Mouse (Mus musculus): ENCODE data around the gene Hnrnph3. TPM values are rescaled to one million over a fixed set of nuclear protein-coding genes. Genes with fewer than 3 reads are reported as not detected.

The Hnrnph3 gene
- polyA plus RNA-seq, 1 experiment from 2014 or later = 65.7 TPM

GRCm38 (mm10) chr10:63025491-63026011 lies 1.5 kb upstream of the Hnrnph3 start:
- WGBS = 64% methylated on average over 6 of the region's 6 CpGs
- H3K9me3 ChIP-seq (ENCODE audit: control insufficient read depth, low read length) = no peaks in the 10 kb centered on the region
- H3K4me1 ChIP-seq (ENCODE audit: control insufficient read depth, insufficient read depth, low read length) = peaks cover 15% of the 10 kb centered on the region
- H3K4me3 ChIP-seq (ENCODE audit: low read length) = no peak overlapping the region
- peak overlapping the region; percentile 100; the same call in 1 of the 2 replicates for H3K27ac ChIP-seq (ENCODE audit: low read length)
- H3K27me3 ChIP-seq (replicated peaks; ENCODE audit: control insufficient read depth, insufficient read depth, low read length) = no peaks in the 10 kb centered on the region
- H3K4me2 ChIP-seq (ENCODE audit: low read depth, low read length) = peak overlapping the region; percentile 69; the same call in 1 of the 2 replicates
- ATAC-seq = no peak
- no peak overlapping the region for H3K9ac ChIP-seq (ENCODE audit: low read depth, low read length)
- no peaks in the 10 kb centered on the region for H3K36me3 ChIP-seq (ENCODE audit: control insufficient read depth, insufficient read depth, low read length)

- Histone ChIP-seq H3K36me3 (ENCODE audit: control insufficient read depth, insufficient read depth, low read length) (no peaks in the 10 kb centered on the region), H3K4me3 (ENCODE audit: low read length) (peak overlapping the region; percentile 93), H3K27ac (ENCODE audit: low read length) (peak overlapping the region; percentile 100), H3K4me1 (ENCODE audit: control insufficient read depth, insufficient read depth, low read length) (peaks cover 15% of the 10 kb centered on the region), H3K9ac (ENCODE audit: low read depth, low read length) (peak overlapping the region; percentile 99; the same call in 1 of the 2 replicates), H3K9me3 (ENCODE audit: control insufficient read depth, low read length) (no peaks in the 10 kb centered on the region), H3K4me2 (ENCODE audit: low read depth, low read length) (peak overlapping the region; percentile 69), H3K27me3 (replicated peaks; ENCODE audit: control insufficient read depth, insufficient read depth, low read length) (no peaks in the 10 kb centered on the region)
- WGBS = 31% methylated on average over 2 of the region's 2 CpGs
- ATAC-seq = no peak
Measured at GRCm38 (mm10) chr10:63025016-63025415, 999 bp upstream of the Hnrnph3 start.

- Histone ChIP-seq H3K36me3 (ENCODE audit: control insufficient read depth, insufficient read depth, low read length) (no peaks in the 10 kb centered on the region), H3K4me3 (ENCODE audit: low read length) (peak overlapping the region; percentile 93), H3K27me3 (replicated peaks; ENCODE audit: control insufficient read depth, insufficient read depth, low read length) (no peaks in the 10 kb centered on the region), H3K4me2 (ENCODE audit: low read depth, low read length) (peak overlapping the region; percentile 69), H3K9ac (ENCODE audit: low read depth, low read length) (peak overlapping the region; percentile 99), H3K27ac (ENCODE audit: low read length) (peak overlapping the region; percentile 100), H3K4me1 (ENCODE audit: control insufficient read depth, insufficient read depth, low read length) (peaks cover 15% of the 10 kb centered on the region), H3K9me3 (ENCODE audit: control insufficient read depth, low read length) (no peaks in the 10 kb centered on the region)
- WGBS = under 1% methylated on average over 8 of the region's 8 CpGs
- peak; percentile 66 for ATAC-seq
Measured at GRCm38 (mm10) chr10:63024580-63024910, 528 bp upstream of the Hnrnph3 start.

GRCm38 (mm10) chr10:63023121-63023748 lies 782 bp downstream of the Hnrnph3 start:
- under 1% methylated on average over 66 of the region's 68 CpGs for WGBS
- peak; percentile 19 for ATAC-seq
- no peaks in the 10 kb centered on the region for H3K36me3 ChIP-seq (ENCODE audit: control insufficient read depth, insufficient read depth, low read length)

GRCm38 (mm10) chr10:63022541-63023120 lies 1.4 kb downstream of the Hnrnph3 start:
- Histone ChIP-seq H3K4me2 (ENCODE audit: low read depth, low read length) (peak overlapping the region; percentile 53), H3K4me1 (ENCODE audit: control insufficient read depth, insufficient read depth, low read length) (peaks cover 15% of the 10 kb centered on the region), H3K27ac (ENCODE audit: low read length) (peak overlapping the region; percentile 100), H3K27me3 (replicated peaks; ENCODE audit: control insufficient read depth, insufficient read depth, low read length) (no peaks in the 10 kb centered on the region), H3K36me3 (ENCODE audit: control insufficient read depth, insufficient read depth, low read length) (0 out of 2 replicates have a peak, but pooled peaks cover 3% of the 10 kb centered on the region), H3K4me3 (ENCODE audit: low read length) (peak overlapping the region; percentile 93), H3K9me3 (ENCODE audit: control insufficient read depth, low read length) (no peaks in the 10 kb centered on the region), H3K9ac (ENCODE audit: low read depth, low read length) (peak overlapping the region; percentile 99)
- under 1% methylated on average over 27 of the region's 27 CpGs for WGBS
- ATAC-seq = no peak

More at GRCm38 (mm10) chr10:63023121-63023748, 782 bp downstream of the Hnrnph3 start:
- peak overlapping the region; percentile 100 for H3K27ac ChIP-seq (ENCODE audit: low read length)
- H3K9ac ChIP-seq (ENCODE audit: low read depth, low read length) = peak overlapping the region; percentile 99
- peak overlapping the region; percentile 53 for H3K4me2 ChIP-seq (ENCODE audit: low read depth, low read length)
- H3K4me3 ChIP-seq (ENCODE audit: low read length) = peak overlapping the region; percentile 93
- peaks cover 15% of the 10 kb centered on the region for H3K4me1 ChIP-seq (ENCODE audit: control insufficient read depth, insufficient read depth, low read length)
- no peaks in the 10 kb centered on the region for H3K9me3 ChIP-seq (ENCODE audit: control insufficient read depth, low read length)
- no peaks in the 10 kb centered on the region for H3K27me3 ChIP-seq (replicated peaks; ENCODE audit: control insufficient read depth, insufficient read depth, low read length)

GRCm38 (mm10) chr10:63021702-63022101 lies 2.3 kb downstream of the Hnrnph3 start:
- Histone ChIP-seq H3K4me1 (ENCODE audit: control insufficient read depth, insufficient read depth, low read length) (peaks cover 15% of the 10 kb centered on the region), H3K9ac (ENCODE audit: low read depth, low read length) (peak overlapping the region; percentile 54), H3K27ac (ENCODE audit: low read length) (no peak overlapping the region), H3K27me3 (replicated peaks; ENCODE audit: control insufficient read depth, insufficient read depth, low read length) (no peaks in the 10 kb centered on the region), H3K4me3 (ENCODE audit: low read length) (peak overlapping the region; percentile 93), H3K36me3 (ENCODE audit: control insufficient read depth, insufficient read depth, low read length) (peaks cover 9% of the 10 kb centered on the region; the same call in 1 of the 2 replicates), H3K4me2 (ENCODE audit: low read depth, low read length) (peak overlapping the region; percentile 53), H3K9me3 (ENCODE audit: control insufficient read depth, low read length) (no peaks in the 10 kb centered on the region)
- ATAC-seq = no peak
- 39% methylated on average over 4 of the region's 4 CpGs for WGBS

- Histone ChIP-seq H3K27me3 (replicated peaks; ENCODE audit: control insufficient read depth, insufficient read depth, low read length) (no peaks in the 10 kb centered on the region), H3K4me3 (ENCODE audit: low read length) (no peak overlapping the region), H3K27ac (ENCODE audit: low read length) (no peak overlapping the region), H3K4me2 (ENCODE audit: low read depth, low read length) (no peak overlapping the region), H3K4me1 (ENCODE audit: control insufficient read depth, insufficient read depth, low read length) (peaks cover 11% of the 10 kb centered on the region), H3K36me3 (ENCODE audit: control insufficient read depth, insufficient read depth, low read length) (peaks cover 10% of the 10 kb centered on the region; the same call in 1 of the 2 replicates), H3K9ac (ENCODE audit: low read depth, low read length) (no peak overlapping the region), H3K9me3 (ENCODE audit: control insufficient read depth, low read length) (no peaks in the 10 kb centered on the region)
- no peak for ATAC-seq
- WGBS = 89% methylated on average over 6 of the region's 6 CpGs
Measured at GRCm38 (mm10) chr10:63019304-63019703, 4.7 kb downstream of the Hnrnph3 start.

- Histone ChIP-seq H3K4me1 (ENCODE audit: control insufficient read depth, insufficient read depth, low read length) (no peaks in the 10 kb centered on the region), H3K4me3 (ENCODE audit: low read length) (no peak overlapping the region), H3K4me2 (ENCODE audit: low read depth, low read length) (no peak overlapping the region), H3K36me3 (ENCODE audit: control insufficient read depth, insufficient read depth, low read length) (peaks cover 17% of the 10 kb centered on the region; the same call in 1 of the 2 replicates), H3K9ac (ENCODE audit: low read depth, low read length) (no peak overlapping the region), H3K27ac (ENCODE audit: low read length) (no peak overlapping the region), H3K9me3 (ENCODE audit: control insufficient read depth, low read length) (no peaks in the 10 kb centered on the region), H3K27me3 (replicated peaks; ENCODE audit: control insufficient read depth, insufficient read depth, low read length) (no peaks in the 10 kb centered on the region)
- 92% methylated on average over 9 of the region's 9 CpGs for WGBS
- no peak for ATAC-seq
Measured at GRCm38 (mm10) chr10:63014168-63014567, 9.8 kb downstream of the Hnrnph3 start.

- Histone ChIP-seq H3K27me3 (replicated peaks; ENCODE audit: control insufficient read depth, insufficient read depth, low read length) (no peaks in the 10 kb centered on the region), H3K9me3 (ENCODE audit: control insufficient read depth, low read length) (no peaks in the 10 kb centered on the region), H3K4me1 (ENCODE audit: control insufficient read depth, insufficient read depth, low read length) (no peaks in the 10 kb centered on the region), H3K27ac (ENCODE audit: low read length) (no peak overlapping the region), H3K36me3 (ENCODE audit: control insufficient read depth, insufficient read depth, low read length) (peaks cover 17% of the 10 kb centered on the region; the same call in 1 of the 2 replicates), H3K9ac (ENCODE audit: low read depth, low read length) (no peak overlapping the region), H3K4me2 (ENCODE audit: low read depth, low read length) (no peak overlapping the region), H3K4me3 (ENCODE audit: low read length) (no peak overlapping the region)
- 78% methylated on average over 3 of the region's 3 CpGs for WGBS
- no peak for ATAC-seq
Measured at GRCm38 (mm10) chr10:63013476-63013875, 10.5 kb downstream of the Hnrnph3 start.

Data from intestine, embryonic 16.5 days (tissue).